Mouse (Mus musculus): ENCODE measurements around the gene Gm10647.

DNA sequence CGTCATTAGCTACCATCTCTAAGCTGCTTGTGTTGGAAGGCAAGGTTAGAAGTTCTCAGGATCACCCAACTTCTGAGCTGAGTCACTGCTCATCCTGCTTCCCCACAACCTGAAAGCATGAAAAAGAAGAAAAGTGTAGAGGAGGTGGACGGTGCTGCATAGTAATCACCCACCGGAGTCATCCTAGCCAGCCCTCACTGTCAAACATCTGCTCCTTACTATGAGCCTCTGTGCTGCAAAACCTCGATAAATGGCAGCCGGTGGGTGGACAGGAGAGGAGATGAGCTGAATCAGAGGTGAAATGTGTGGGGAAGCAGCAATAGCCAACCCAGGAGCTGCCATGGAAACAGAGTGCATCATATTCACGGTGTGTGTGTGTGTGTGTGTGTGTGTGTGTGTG is 44.0 kb upstream of the Gm10647 start:
- TF ChIP-seq CTCF (IDR thresholded peaks at IDR 0.05; ENCODE audit: extremely low read depth, insufficient read depth, low read length) (no peak), POLR2A (IDR thresholded peaks at IDR 0.05; ENCODE audit: extremely low read depth, insufficient read depth, low read length) (no peak)

All from cortical plate, adult 2 months (tissue).